Comparison of ENCODE assay signal across 25 mouse cellular contexts in genomic region chr3:129587916-129588315, GRCm38 (mm10). TPM values are rescaled to one million over a fixed set of nuclear protein-coding genes. Genes with fewer than 3 reads are reported as not detected.
DNase-seq lines count a peak whose midpoint lies in the region; ATAC-seq and TF ChIP-seq lines count a peak whose summit lies in the region.
"Had no signal": no experiment of that assay in that cellular context is flagged by ENCODE, and none has a peak within 500 bp of the region (broad histone marks: within the 10 kb centered on the region; RNA-seq: fewer than 3 reads in every experiment).

No protein-coding gene starts in this region.

- DNase-seq in 3T3-L1 (ENCODE audit: low read depth, low spot score) (peak; percentile 10), adipocyte (ENCODE audit: low spot score) (peak; percentile 14)
- peak; percentile 37 for DNase-seq in stomach, postnatal 0 days (ENCODE audit: low spot score)
- no peak for DNase-seq in urinary bladder, postnatal 25 days (ENCODE audit: low spot score)
- DNase-seq in gastrocnemius, postnatal 14 days, result no peak
- DNase-seq: adrenal gland, postnatal 10 days; adrenal gland, postnatal 36 days; cerebellum, adult 11 months; cerebellum, adult 2 months; cerebellum, adult 9-11 months; cerebellum, postnatal 25 days; gastrocnemius, postnatal 10 days; heart, adult 18-20 months; heart, postnatal 14 days; heart, postnatal 4 days had no signal

- H3K9me3 ChIP-seq in intestine, postnatal 0 days (ENCODE audit: control insufficient read depth), result no peaks in the 10 kb centered on the region
- H3K9me3 ChIP-seq in intestine, embryonic 15.5 days, result no peaks in the 10 kb centered on the region
- H3K9me3 ChIP-seq in stomach, postnatal 0 days (ENCODE audit: control insufficient read depth, low read length), result no peaks in the 10 kb centered on the region
- H3K9me3 ChIP-seq: embryonic facial prominence, embryonic 12.5 days; embryonic facial prominence, embryonic 15.5 days; forebrain, embryonic 12.5 days; forebrain, embryonic 15.5 days; heart, embryonic 13.5 days had no signal

- H3K4me1 ChIP-seq in intestine, postnatal 0 days (replicated peaks; ENCODE audit: control insufficient read depth, insufficient read depth, low read length), result peaks cover 4% of the 10 kb centered on the region; the same call in 1 of the 2 replicates
- no peaks in the 10 kb centered on the region for H3K4me1 ChIP-seq in intestine, embryonic 15.5 days (replicated peaks)
- no peaks in the 10 kb centered on the region for H3K4me1 ChIP-seq in stomach, postnatal 0 days (replicated peaks; ENCODE audit: control insufficient read depth, insufficient read depth)
- H3K4me1 ChIP-seq: embryonic facial prominence, embryonic 12.5 days had no signal

- no peak for TF ChIP-seq CTCF in intestine, postnatal 0 days (IDR thresholded peaks at IDR 0.05; ENCODE audit: low read depth)
- no peak for TF ChIP-seq CTCF in stomach, postnatal 0 days (IDR thresholded peaks at IDR 0.05; ENCODE audit: low read depth)

- no peak for TF ChIP-seq EP300 in stomach, postnatal 0 days (optimal IDR thresholded peaks at IDR 0.05)

- H3K36me3 ChIP-seq in intestine, postnatal 0 days (ENCODE audit: control insufficient read depth, insufficient read depth), result no peaks in the 10 kb centered on the region; the same call in 1 of the 2 replicates
- no peaks in the 10 kb centered on the region for H3K36me3 ChIP-seq in intestine, embryonic 15.5 days
- no peaks in the 10 kb centered on the region for H3K36me3 ChIP-seq in stomach, postnatal 0 days (ENCODE audit: control insufficient read depth, insufficient read depth, low read length)
- H3K36me3 ChIP-seq: embryonic facial prominence, embryonic 12.5 days; embryonic facial prominence, embryonic 15.5 days; forebrain, embryonic 12.5 days; forebrain, embryonic 15.5 days; heart, embryonic 13.5 days had no signal

- 53% methylated on average over 8 of the region's 8 CpGs for WGBS in intestine, postnatal 0 days
- 85% methylated on average over 8 of the region's 8 CpGs for WGBS in intestine, embryonic 15.5 days
- WGBS in stomach, postnatal 0 days, result 55% methylated on average over 8 of the region's 8 CpGs

- no peak overlapping the region for H3K4me3 ChIP-seq in intestine, postnatal 0 days (ENCODE audit: low read depth, low read length)
- H3K4me3 ChIP-seq in intestine, embryonic 15.5 days (replicated peaks), result no peak overlapping the region
- H3K4me3 ChIP-seq in stomach, postnatal 0 days (ENCODE audit: low read depth, low read length), result no peak overlapping the region
- H3K4me3 ChIP-seq: embryonic facial prominence, embryonic 12.5 days; embryonic facial prominence, embryonic 15.5 days; erythroblast, embryonic 14.5 days; forebrain, embryonic 12.5 days; forebrain, embryonic 15.5 days; heart, embryonic 13.5 days had no signal

- H3K9ac ChIP-seq in intestine, postnatal 0 days (ENCODE audit: low read depth, low read length), result no peak overlapping the region
- H3K9ac ChIP-seq in intestine, embryonic 15.5 days, result no peak overlapping the region
- no peak overlapping the region for H3K9ac ChIP-seq in stomach, postnatal 0 days (ENCODE audit: low read length)
- H3K9ac ChIP-seq: embryonic facial prominence, embryonic 12.5 days; embryonic facial prominence, embryonic 15.5 days; forebrain, embryonic 12.5 days; forebrain, embryonic 15.5 days; heart, embryonic 13.5 days; hindbrain, embryonic 14.5 days had no signal

- peak overlapping the region; percentile 57; the same call in 1 of the 2 replicates for H3K27ac ChIP-seq in intestine, postnatal 0 days (ENCODE audit: low read depth, low read length)
- no peak overlapping the region for H3K27ac ChIP-seq in intestine, embryonic 15.5 days
- peak overlapping the region; percentile 65 for H3K27ac ChIP-seq in stomach, postnatal 0 days (replicated peaks)
- H3K27ac ChIP-seq: embryonic facial prominence, embryonic 12.5 days; embryonic facial prominence, embryonic 15.5 days; forebrain, embryonic 12.5 days; forebrain, embryonic 15.5 days; heart, embryonic 13.5 days; hindbrain, embryonic 14.5 days; hindbrain, postnatal 0 days had no signal

- peak; percentile 23 for ATAC-seq in intestine, postnatal 0 days
- no peak for ATAC-seq in intestine, embryonic 15.5 days
- ATAC-seq in stomach, postnatal 0 days (ENCODE audit: low FRiP score, low TSS enrichment), result peak; percentile 35; the same call in 1 of the 2 replicates
- ATAC-seq: forebrain, embryonic 15.5 days; hindbrain, postnatal 0 days had no signal

- intact Hi-C loops in gastrocnemius, postnatal 14 days (cut with DNase I; ENCODE audit: low total_unique reads), result no loop called here

- 0 out of 2 replicates have a peak overlapping the region, but pooled peaks have one; percentile 21 for H3K4me2 ChIP-seq in intestine, postnatal 0 days (replicated peaks; ENCODE audit: low read depth)
- no peak overlapping the region for H3K4me2 ChIP-seq in intestine, embryonic 15.5 days (replicated peaks)
- no peak overlapping the region for H3K4me2 ChIP-seq in stomach, postnatal 0 days (replicated peaks; ENCODE audit: low read depth)
- H3K4me2 ChIP-seq: embryonic facial prominence, embryonic 12.5 days; embryonic facial prominence, embryonic 15.5 days; forebrain, embryonic 12.5 days; forebrain, embryonic 15.5 days; heart, embryonic 13.5 days; hindbrain, embryonic 14.5 days had no signal

- no peaks in the 10 kb centered on the region for H3K27me3 ChIP-seq in intestine, postnatal 0 days (replicated peaks; ENCODE audit: control insufficient read depth, insufficient read depth, low read length)
- no peaks in the 10 kb centered on the region for H3K27me3 ChIP-seq in intestine, embryonic 15.5 days (replicated peaks)
- H3K27me3 ChIP-seq in stomach, postnatal 0 days (ENCODE audit: control insufficient read depth, insufficient read depth, low read length), result no peaks in the 10 kb centered on the region
- H3K27me3 ChIP-seq: embryonic facial prominence, embryonic 12.5 days; embryonic facial prominence, embryonic 15.5 days; forebrain, embryonic 12.5 days; forebrain, embryonic 15.5 days; heart, embryonic 13.5 days had no signal

RNA-seq across cellular contexts. Expression of gene Elovl6, which starts 55.8 kb away (rescaled TPM):
- polyA plus RNA-seq in intestine, postnatal 0 days (2015; fragmentation: Nextera tagmentation; extraction: Ambion mirVana), result 34.5 and 36.5 TPM in 2 replicates
- 46.4 and 47.8 TPM in 2 replicates for polyA plus RNA-seq in intestine, embryonic 15.5 days (2015; fragmentation: Nextera tagmentation; extraction: Ambion mirVana)
- polyA plus RNA-seq in stomach, postnatal 0 days (2015; fragmentation: Nextera tagmentation; extraction: Ambion mirVana), result 32.9 and 34.2 TPM in 2 replicates
- total RNA-seq in gastrocnemius, postnatal 14 days (2021), result 1 to 10 TPM; 1.4 to 4.5 TPM

Comparison
In these comparisons a context has a peak if more than half of its experiments do, and no peak if none do; other contexts are left out.
1. DNase-seq: peak in 3T3-L1 (single experiment), adipocyte (single experiment) and stomach, postnatal 0 days (single experiment); none in urinary bladder, postnatal 25 days (single experiment) and gastrocnemius, postnatal 14 days (single experiment).